Mouse (Mus musculus): Measurements from ENCODE around the gene Ccdc124.
A peak's percentile ranks its signal among the peaks of the same experiment; 100 is the strongest.

Ccdc124 gene

DNA sequence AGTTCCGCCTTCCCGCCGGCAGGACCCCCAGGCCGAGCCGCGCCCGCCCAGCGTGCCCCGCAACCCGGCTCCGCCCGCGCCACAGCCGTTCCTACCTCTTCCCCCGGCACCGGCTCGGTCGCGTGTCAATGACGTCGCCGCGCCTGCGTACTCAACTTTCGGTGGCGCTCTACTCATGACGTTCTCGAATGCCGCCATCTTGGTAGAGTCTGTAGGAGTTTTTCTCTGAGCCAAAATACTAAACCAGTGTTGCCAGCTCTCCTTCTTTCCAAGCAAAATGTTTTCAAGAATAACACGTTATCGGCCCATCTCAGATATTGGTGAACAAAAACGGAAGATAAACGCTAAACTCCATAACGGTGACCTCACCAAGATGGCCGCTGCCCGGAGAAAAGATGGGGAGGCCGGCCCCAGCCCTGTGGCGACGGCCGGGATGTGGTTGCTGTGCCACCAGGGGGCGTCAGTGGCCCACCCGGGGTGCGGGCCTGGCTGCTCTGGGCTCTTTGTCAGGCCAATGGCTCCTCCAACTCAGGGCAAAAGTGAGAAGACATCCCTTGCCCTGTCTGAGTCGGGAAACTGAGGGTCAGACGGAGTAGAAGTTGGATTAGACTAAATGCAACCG, at the start of gene Ccdc124:
Gene Ccdc124 (minus strand): TSS at position 572 of the 622 bp plus-strand sequence.
- peak; percentile 97 for DNase-seq (ENCODE audit: inconsistent ontology term)

DNA sequence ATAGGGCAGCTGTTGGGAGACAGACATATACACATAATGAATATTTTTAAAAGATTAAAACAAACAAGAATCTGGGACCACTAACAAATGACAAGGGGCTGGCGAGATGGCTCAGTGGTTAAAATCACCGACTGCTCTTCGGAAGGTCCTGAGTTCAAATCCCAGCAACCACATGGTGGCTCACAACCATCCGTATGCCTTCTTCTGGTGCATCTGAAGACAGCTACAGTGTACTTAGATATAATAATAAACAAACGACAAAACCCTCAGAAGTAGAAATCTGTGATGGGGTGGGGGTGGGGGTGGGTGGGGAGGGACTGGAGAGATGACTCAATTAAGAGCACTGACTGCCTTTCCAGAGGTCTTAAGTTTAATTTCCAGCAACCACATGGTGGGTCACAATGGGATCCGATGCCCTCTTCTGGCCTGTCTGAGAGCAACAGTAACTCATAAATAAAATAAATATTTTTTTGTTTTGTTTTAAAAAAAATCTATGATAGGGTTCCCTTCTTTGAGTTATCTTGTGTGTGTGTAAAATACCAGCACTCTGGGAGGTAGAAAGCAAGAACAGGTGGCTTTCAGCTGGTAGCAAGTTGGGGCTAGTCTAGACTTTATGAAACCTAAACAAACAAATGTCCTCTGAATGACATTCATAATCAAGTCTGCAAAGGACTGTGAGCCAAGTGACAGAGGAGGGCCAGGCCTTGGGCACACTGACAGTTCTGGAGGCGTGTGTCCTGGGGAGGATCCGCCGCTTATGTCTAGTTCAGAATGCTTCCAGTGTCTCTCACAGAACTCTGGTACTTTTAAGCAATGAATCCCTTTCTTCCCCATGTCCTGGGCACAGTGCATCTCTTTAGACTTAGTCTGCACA, 46.6 kb upstream of the Ccdc124 start:
- no peak for DNase-seq (ENCODE audit: inconsistent ontology term)

DNA sequence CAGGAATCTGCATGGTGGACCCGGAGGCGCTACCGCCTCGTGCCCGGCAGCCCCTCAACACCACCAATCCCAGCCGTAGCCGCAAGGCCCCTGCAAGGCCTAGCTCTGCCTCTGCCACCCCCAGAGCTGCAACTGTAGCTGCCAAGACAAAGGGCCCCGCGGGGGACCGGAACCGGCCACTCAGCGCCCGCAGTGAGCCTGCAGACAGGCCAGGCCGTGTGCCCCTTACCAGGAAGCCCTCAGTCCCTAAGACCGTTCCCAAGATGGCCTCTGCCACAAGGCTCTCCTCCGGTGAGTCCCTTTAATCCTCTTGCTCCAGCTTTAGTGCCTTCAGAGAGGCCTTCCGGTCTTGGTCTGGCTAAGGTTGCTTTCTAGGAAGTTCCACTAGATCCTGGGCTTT, 41.0 kb upstream of the Ccdc124 start:
- DNase-seq (ENCODE audit: inconsistent ontology term) = no peak

DNA sequence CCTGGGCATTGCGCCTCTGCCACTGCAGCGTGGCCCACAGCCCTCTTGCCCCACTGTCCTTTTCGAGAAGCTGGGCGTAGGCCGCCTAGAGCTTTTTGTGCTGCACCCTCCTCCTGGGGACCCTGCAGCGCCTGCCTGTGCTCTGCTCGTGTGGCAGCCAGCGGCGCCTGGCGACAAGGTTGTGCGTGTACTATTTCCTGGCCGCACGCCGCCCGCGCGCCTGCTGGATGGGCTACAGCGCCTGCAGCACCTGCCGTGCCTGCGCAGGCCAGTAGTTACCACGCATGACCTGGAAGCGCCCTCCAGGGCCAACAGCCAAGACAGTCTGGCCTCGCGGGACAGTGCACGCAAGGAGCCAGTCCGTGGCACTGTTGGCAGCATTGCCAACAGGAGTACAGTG, 39.8 kb upstream of the Ccdc124 start:
- DNase-seq (ENCODE audit: inconsistent ontology term) = no peak

DNA sequence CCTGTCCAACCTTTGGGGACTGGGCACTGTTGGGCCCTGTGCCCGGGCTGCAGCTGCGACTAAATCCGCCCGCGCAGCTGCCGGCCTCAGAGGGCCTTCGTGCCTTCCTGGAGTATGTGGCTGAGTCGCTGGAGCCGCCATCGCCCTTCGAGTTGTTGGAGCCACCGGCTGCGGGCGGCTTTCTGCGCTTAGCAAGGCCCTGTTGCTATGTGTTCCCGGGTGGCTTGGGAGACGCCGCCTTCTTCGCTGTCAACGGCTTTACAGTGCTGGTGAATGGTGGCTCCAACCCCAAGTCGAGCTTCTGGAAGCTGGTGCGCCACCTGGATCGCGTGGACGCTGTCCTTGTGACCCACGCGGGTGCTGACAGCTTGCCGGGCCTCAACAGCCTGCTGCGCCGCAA, 39.2 kb upstream of the Ccdc124 start:
- no peak for DNase-seq (ENCODE audit: inconsistent ontology term)

DNA sequence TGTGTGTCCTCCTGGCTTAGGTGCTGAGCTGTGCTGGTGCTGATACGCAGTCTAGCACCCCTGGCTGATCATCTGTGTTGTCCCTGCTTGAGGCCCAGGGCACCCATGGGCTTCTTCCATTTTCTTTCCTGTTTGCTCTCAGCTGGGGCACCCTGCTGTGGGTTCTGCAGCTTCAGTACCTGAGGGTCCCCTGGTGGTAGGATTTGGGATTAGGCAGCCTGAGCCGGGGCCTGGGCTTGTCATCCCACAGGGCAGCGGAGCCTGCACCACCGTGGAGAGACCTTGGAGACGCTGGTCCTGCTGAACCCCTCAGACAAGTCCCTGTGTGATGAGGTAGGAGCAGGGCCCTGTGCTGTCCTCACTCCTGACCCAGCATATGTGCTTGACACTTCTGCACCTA, 37.9 kb upstream of the Ccdc124 start:
- DNase-seq (ENCODE audit: inconsistent ontology term) = no peak

DNA sequence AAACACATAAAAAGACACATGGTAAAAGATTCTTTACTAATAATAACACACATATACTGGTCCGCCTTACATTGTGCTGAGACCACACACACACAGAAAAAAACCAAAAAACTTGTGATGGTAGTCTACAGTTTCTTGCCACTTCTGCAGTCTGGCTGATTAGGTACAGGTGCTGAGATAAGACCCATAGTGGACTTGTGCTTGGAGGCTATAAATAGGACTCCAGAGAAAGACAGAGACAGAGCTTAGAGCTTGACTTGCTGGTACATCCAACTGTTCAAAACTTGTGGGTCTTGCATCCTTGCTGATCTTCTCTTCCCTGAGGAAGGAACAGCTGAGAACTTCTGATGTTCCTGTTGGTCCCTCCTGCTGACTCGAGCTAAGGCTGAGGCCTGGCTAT, 33.8 kb upstream of the Ccdc124 start:
- no peak for DNase-seq (ENCODE audit: inconsistent ontology term)

DNA sequence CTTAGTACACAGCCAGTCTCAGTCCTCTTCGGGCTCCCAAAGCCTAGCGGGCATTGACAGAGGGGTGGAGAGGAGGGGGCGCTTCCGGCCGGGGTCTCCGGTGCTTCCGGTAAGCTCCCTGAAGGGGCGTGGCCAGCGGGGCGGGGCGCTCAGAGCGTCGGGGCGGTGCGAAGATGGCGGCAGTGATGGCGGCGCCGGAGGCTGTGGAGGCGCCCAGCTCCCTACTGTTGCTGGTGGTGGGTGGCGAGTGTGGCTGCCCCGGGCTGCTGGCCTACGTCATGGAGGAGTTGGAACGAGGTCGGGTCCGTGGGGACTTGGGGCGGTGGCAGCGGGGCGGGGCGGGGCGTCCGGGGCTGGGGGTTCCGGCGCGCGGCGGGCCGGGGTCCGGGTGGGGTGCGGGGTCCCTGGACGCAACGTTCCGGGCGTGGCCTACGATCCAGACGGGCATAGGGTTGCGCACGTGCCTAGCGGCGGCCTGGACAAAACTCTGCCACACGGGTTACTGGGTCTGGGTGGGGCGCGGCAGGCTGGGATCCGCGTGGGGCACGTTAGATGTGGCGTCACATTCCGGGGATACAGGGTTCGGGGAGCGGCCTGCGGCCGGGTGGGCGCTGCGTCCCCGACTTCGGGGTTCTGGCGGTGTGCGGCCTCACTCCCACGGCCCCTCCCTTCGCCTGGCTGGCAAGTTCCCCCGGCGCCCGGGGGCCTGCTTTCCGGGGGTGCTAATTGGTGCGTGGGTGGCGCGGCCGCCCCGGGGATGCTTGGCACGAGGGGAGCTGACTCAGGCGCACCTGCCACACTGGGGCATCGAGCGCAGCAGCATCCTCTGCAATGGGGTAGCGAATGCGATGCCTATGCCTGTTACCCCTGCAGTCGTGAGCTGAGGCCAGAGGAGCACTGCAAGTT, 32.3 kb upstream of the Ccdc124 start, which contains the start of gene Map1s:
Gene Map1s (plus strand): TSS at position 102 of the 906 bp plus-strand sequence.
- peak; percentile 94 for DNase-seq (ENCODE audit: inconsistent ontology term)

DNA sequence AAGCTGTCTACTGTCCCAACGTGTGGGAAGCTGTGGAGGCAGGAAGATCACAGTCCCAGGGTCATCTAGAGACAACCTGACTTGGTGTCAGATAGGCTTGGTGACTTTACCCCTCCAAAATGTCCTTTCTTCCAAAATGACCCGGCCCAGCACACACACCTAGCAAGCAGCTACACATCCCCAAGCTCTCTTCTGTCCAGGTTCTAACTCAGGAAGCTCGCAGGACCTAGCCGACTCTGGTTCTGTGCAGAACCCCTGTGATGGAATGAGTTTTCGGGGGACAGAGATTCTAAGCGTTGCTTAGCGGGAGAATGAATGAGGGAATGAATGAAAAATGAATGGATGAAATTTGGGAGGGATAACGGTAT, 31.7 kb upstream of the Ccdc124 start:
- DNase-seq (ENCODE audit: inconsistent ontology term) = no peak

DNA sequence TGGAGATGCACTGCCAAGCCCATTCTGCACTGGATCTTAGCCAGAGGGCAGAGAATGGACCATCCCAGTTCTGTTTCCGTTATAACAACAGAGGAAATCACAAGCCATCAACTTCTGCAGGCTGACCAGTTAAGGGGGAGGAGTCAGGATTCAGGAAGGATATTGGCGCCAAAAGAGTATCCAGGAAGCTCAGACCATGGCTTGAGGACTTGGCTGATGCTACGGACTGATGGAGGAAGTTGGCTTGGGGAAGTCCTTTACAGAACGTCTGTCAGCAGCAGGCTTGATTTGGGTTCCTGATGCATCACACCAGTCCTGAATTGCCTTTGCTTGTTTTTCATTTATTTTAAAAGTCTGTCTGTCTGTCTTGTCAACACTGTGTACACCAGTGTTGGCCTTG, 30.8 kb upstream of the Ccdc124 start:
- DNase-seq (ENCODE audit: inconsistent ontology term) = no peak

DNA sequence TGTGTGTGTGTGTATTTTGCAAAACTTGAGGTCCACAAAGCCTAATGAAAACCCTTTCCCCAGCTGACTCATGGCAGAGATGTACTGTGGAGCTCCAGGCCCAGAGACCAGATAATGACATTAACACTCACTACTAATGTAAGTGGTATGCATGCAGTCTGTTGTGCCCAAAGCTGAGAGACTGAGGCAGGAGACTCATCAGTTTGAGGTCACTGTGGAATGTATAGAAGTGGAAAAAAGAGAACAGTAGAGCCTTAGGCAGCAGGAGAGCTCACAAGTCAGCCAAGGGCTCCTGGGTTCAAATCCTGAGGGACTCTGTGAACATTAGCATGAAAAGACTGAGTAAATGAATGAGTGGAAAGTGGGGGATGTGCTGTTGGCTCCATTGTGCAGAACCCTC, 29.8 kb upstream of the Ccdc124 start:
- peak; percentile 51 for DNase-seq (ENCODE audit: inconsistent ontology term)

DNA sequence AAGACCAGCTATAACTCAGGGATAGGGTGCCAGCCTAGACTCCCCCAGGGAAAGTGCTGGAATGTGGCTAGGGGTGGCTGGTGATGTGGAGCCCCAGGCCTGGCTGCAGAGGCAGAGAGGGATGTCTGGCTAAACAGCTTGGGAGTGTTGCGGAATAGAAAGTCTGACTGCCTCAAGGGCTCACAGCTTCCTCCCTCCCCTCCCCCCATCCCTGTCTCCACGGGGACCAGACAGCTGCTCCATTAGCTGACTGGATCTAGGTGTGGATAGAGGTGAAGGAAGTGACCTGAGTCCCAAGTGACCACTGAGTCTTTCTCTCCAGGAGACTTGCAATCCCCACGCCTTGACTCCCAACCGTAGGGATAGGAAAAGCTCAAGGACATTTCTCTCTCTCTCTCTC, 29.4 kb upstream of the Ccdc124 start:
- no peak for DNase-seq (ENCODE audit: inconsistent ontology term)

DNA sequence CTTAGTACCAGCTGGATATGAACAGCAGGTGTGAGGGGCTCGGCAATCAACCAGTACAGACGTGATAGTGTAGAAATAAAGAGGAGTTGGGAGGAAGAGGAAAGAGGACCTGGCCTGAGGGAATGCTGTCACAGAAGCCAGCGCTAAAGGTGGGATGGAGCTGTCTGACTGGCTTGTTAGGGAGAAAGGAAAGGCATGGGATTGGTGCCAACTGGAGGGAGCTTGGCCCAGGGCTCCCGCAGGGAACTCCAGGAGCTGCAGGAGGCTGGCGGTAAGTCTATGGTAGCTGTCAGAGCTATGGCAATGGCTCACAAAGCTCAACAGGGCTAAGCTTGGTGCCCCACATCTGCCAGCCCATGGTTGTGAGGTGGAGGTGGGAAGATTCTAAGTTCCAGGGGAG, 28.5 kb upstream of the Ccdc124 start:
- no peak for DNase-seq (ENCODE audit: inconsistent ontology term)

DNA sequence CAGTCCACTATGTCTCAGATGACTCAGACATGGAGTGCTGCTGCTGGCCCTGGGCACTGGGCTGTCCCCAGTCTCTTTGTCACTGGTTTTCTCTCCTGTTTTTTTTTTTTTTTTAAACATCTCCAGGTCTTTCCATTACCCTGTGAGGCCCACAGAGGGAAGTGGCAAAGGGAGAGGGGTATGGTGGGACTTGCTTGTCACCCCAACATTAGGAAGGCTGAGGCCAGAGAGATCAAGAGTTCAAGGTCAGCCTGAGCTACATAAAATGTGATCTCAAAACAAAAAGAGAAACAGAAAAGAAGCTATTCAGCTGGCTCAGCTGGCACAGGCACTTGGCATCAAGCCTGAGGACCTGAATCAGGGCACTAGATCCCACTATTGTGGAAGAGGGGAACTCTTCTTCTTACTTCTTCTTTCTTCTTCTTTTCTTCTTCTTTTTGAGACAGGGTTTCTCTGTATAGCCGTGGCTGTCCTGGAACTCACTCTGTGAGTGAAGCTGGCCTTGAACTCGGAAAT, 27.2 kb upstream of the Ccdc124 start:
- DNase-seq (ENCODE audit: inconsistent ontology term) = no peak

DNA sequence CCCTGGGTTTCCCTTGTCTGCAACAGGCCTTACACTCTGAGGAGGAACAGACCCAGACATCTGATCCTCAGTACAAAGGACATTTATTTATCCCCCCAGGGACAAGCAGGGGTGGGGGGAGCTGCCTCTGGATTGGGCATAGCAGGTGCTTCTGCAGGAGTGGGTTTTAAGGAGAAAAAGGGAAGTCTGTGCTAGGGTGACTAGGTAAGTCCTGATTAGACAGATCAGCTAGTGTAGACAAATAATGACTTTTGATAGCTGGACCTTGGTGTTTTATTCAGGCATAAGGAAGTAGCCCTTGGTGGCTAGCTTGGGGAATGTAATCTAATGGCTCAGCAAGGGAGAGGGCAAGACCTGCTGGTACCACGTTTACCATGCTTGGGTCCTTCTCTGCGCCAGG, 25.5 kb upstream of the Ccdc124 start:
- DNase-seq (ENCODE audit: inconsistent ontology term) = no peak

DNA sequence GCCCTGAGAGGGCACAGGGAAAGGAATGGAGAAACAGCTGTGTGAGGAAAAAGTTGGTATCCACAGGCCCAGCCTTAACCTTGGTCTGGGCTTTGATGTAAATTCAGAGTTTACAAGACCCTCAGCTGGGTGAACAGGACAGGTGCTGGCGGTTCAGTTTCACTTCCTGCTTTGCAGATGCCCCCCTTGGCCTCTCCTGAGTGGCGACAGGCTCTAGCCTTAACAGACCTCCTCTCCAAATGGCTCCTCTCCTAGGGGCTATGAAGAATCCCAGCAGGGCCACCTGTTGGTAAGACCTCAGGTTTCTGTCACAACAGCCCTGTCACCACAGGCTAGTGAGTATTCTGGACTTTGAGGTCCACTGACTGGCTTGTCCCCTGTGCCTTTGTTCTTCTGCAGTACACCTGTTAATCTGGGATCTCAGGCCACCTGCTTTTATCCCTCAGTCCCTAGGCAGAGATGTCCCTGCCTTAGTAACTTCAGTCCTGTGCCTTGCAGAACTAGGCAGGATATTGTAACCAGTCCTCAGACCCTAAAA, 25.0 kb upstream of the Ccdc124 start:
- DNase-seq (ENCODE audit: inconsistent ontology term) = no peak

DNA sequence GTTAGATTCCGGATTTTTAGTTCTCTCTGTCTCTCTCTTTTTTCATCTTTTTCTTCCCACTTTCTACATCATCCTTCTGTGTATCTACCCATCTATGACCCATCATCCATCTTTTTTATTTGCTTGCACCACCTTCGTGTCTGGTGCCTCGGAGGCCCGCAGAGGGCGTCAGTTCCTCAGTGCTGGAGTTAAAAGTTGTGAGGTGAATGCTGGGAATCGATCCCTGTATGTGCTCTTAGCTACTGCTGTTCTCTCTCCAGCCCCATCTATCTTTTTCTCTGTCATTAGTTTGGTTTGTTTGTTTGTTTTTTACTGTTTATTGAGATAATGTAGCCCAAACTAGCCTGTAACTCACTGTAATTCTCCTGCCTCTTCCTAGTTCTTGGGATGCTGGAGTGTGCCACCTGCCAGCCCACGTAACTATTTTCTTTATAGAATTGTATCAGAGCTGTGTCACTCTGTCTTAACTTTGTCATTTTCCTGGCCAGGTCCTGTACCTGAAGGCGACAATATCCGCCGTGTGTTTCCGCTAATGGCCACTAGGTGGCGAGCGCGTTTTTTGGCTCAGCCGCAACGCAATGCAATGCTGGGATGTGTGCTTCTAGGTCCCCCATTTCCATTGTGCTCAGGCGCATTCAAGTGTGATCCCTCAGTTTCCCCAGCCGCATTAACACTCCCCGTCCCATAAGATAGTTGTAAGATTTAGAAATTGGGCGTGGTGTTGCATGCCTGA, 24.1 kb upstream of the Ccdc124 start:
- peak; percentile 35 for DNase-seq (ENCODE audit: inconsistent ontology term)

DNA sequence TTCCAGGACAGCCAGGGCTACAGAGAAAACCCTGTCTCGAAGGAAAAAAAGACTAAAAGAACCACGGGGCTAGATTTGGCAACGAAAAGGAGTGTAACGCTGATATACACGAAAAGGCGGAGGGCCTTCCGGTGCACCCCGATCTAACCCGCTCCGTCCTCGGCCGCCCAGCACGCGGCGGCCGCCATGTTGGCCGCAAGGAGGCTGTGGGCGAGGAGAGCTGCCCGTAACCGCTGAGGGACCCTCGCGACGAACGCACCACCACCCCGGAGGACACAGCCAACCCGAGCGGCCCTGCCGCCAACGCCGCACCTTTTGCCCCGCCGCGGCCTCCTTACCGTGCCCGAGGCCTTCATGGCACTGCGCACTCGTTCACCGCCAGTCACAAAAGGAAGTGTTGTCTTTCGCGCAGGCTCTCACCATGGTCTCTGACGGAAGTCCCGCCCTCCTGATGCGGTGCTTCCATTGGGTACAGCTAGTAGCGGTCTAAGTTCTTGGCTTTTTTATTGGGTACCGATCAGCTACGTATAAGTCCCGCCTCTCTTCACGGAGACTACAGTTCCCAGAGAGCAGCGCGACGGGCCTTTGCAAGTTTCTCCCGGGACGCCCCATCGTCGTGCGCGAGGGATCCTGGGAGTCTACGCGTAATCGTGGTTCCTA, 23.4 kb upstream of the Ccdc124 start, which contains the start of gene Rpl18a:
Gene Rpl18a (minus strand): TSS at position 392 of the 660 bp plus-strand sequence.
- peak; percentile 95 for DNase-seq (ENCODE audit: inconsistent ontology term)

DNA sequence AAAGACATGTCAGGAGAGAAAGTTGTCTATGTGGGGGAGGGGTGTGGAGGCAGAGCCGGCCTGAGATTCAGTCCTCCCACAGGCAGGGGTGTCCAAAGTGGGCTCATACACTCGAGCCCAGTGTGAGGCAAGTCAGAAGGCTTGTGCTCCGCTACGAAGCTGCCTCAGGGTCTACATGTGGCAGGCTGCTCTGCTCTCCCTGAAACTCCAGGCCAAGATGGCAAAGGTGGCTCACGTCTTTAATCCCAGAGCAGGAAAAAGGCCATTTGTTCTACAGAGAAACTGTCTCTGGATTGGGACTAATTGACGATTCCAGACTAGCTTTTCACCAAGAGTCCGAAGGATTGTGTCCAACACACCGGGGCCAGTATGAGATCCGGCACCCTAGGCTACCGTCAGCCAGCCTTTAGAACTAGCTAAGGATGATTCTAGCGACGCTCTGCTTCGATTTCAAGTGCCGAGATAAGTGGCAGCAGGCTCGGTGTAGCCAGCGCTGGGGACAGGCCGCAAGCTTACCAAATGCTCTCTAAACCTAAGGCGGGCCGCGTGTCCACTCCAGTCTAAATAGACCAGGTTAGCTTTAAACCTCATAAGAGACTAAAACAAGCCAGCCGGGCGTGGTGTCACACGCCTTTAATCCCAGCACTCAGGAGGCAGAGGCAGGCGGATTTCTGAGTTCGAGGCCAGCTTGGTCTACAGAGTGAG, 22.7 kb upstream of the Ccdc124 start:
- DNase-seq (ENCODE audit: inconsistent ontology term) = no peak
